Mouse (Mus musculus): ENCODE measurements around the gene Lgals1.

The Lgals1 gene

DNA sequence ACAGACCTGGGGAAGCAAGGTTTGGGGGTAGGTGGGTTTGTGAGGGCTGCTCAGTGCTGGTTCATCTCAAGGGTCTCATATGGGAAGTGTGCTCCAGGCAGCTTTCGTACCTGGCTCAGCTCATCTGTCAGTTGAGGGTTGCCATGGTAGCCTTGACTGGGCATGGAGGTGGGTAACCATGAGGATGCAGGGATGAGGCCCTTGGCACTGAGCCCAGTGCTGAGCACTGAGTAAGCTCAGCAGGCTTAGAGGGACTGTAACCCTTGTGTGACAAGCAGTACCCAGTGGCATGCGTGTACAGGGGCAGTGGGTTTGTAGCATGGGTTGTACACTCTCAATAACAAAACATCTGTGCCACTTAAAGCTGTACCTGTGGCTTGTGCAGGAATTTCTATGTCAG lies 11.4 kb downstream of the Lgals1 start:
- DNase-seq (ENCODE audit: low spot score) = no peak

DNA sequence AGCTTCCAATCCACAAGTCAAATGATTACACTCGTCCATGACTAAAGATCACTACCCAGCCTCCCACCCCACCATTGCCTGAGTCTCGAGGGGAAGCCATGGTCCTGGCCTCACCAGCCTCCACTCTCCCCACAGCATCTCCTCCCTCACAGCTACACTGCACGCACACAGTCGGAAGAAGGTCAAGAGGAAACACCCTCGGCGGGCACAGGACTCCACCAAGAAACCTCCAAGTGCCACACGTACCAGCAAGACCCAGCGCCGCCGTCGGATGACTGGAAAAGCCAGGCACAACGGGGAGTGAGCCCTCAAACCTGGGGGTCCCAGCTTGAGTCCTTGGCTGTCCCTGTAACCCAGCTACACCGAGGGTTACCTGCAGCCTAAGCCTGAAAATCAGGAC lies 13.8 kb downstream of the Lgals1 start:
- DNase-seq (ENCODE audit: low spot score) = no peak

DNA sequence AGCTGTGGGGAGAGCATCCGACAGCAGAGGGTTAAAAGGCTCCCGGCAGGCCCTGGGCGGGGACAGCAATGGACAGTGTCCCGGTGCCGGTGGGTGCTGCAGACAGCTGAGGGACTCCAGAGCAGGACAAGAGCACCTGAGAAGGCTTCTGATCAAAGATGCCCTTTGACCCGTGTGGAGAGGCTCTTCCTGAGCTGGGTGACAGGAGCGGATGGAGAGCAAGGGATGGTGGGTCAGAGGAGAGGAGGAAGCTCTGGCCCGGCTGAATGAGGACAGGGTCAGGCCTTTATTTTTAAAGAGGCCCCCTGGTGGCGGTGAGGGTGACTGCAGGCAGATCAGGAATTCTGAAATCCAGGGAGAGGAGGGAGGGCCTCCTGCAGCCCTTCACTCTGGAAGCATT lies 16.1 kb downstream of the Lgals1 start:
- DNase-seq (ENCODE audit: low spot score) = peak; percentile 67

DNA sequence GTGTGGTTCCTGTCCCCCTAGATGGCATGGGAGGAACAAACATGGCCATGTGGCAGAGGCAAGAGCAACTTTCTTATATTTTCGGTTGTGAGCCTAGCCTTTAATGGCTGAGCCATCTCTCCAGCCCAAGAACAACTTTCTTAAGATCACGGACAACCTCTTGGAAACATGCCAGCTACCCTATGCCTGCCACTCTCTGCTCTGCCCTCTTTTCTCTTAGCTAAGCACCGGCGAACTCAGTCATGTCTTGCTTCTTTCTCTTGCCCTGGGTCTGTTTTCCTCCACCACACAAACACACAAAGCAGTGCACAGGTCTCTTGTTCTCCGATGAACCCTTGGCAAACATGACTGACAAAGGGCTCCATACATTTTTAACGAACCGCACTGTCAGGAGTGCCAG lies 19.7 kb downstream of the Lgals1 start:
- no peak for DNase-seq (ENCODE audit: low spot score)

DNA sequence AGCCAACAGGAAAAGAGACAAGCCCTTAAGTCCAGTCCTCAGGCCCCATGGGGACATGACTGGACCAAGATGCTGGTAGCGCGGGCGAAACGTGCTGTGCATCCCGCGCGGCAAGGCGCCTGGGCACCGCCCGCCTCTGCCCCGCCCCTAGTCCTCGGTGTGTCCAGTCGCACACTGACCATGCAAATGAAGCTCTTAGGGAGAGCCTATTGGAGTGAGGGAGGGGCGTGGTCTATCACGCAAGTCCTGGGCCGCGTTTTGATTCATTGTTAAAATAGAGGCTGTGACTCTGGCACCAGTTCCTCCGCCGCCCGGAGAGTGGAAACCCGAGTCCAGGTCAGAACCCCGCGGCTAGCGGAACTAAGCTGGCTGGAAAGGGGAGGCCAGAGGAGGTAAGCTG lies 21.1 kb downstream of the Lgals1 start, which contains the start of gene Triobp:
Gene Triobp, plus strand, starts transcription at position 68 of the 400 bp plus-strand sequence.
- DNase-seq (ENCODE audit: low spot score) = peak; percentile 74

DNA sequence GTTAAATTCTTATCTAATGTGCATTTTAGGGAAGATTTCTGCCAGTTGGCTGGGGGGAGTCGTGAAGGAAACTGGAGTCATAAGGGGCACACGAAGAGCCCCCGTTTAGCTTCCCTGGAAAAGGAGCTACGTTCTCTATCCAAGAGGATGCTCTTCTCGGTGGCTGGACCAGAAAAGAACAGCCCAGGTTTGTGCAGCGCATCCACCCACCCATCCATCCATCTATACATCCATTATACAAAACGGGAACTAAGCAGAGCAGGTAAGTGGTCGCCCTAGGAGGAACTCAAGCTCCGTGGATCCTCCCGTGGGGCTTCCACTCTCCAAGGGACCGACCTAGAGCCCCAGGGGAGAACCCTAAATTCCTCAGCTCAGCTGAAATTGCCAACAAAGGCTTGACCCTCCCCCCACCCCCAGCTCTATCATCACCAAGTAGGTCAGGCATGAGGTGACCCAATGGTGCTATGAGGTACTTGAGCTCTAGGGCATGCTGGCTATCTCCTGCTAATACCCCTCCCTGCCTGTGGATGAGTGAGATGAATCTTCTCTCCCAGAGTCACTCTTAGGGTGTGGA lies 21.7 kb downstream of the Lgals1 start:
- no peak for DNase-seq (ENCODE audit: low spot score)

DNA sequence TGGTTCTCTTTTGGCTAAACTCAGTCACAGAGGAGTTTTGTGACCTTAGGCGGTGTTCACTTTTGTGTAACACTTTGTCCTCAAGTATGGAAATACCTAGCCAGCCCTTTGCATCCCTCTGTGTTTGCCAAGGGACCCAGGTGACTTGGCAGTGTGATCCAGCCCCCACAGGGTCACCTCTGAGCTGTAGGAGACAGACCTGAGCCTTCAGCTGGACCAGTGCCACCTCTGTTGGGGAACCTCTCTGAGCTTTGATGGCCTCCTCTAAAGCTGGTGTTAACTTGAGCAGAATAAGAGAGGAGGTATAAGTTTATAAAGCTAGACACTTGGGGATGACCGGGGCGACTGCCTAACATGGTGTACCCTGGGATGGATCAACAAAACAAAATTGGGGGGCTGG lies 22.4 kb downstream of the Lgals1 start:
- no peak for DNase-seq (ENCODE audit: low spot score)

DNA sequence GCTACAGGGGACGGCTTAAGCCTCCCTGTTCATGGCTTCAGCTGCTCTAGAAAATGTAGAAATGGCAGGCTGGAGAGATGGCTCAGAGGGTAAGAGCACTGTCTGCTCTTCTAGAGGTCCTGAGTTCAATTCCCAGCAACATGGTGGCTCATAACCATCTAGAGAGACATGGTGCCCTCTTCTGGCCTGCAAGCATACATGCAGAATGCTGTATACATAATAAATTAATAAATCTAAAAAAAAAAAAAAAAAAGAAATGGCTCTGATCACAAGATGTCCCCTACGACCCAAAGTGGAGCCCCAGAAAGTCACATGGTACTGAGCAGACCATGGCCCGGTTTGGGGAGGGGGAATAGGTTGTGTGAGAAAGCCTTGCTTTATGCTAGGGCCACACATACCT lies 29.1 kb downstream of the Lgals1 start:
- DNase-seq (ENCODE audit: low spot score) = no peak

DNA sequence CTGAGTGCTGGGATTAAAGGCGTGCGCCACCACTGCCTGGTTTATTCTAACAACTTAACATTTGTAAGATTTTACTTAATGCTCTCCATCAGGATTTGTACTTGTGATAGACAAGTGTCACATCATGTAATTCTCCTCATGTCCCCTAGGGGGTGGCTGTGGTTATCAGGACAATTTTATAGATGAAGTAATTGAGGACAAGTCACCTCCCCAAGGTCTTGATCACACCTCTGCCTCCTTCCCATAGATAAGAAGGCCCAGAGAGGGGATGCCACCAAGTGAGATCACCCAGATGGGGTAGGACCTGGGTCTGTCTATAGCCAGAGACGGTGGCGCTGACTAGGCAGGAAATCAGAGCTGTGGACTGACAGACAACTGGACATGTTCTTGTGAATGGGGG lies 29.8 kb downstream of the Lgals1 start:
- no peak for DNase-seq (ENCODE audit: low spot score)

DNA sequence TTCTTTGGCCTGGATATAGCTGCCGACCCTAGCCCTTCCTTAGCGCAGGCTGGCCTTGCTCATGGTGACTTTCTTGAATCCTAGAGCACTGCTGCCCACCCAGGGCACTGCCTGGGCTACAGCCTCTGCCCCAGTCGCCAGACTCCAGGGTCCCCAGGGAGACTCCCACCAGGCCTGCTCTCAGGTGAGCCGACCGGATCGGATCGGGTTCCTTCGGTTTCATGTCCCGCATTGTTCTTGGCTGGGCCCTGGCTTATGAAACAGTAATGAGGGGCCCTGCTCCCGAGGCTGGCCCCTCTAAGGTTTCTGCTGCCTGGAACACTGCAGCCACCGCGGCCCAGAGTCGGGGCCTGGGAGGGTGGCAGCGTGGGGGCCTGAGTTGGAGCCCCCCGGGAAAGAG lies 30.5 kb downstream of the Lgals1 start:
- DNase-seq (ENCODE audit: low spot score) = no peak

DNA sequence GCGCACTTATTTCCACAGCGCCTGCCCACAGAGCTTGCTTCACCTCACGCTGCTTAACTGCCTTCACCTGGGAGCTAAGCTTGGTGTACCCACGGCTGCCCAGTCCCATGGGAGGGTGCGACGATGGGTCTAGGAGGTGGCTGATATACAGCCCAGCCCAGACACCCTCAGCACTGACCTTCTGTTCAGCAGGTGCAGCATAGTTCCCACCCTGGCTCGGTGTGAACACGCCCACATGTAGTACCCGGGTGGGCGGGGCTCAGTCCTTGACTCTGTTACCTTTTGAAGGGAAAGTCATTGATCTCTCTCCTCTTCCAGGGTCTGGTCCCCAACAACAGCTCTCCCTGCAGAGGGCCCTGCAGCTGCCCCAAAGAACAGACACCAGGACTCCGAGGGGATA lies 33.0 kb downstream of the Lgals1 start:
- no peak for DNase-seq (ENCODE audit: low spot score)

DNA sequence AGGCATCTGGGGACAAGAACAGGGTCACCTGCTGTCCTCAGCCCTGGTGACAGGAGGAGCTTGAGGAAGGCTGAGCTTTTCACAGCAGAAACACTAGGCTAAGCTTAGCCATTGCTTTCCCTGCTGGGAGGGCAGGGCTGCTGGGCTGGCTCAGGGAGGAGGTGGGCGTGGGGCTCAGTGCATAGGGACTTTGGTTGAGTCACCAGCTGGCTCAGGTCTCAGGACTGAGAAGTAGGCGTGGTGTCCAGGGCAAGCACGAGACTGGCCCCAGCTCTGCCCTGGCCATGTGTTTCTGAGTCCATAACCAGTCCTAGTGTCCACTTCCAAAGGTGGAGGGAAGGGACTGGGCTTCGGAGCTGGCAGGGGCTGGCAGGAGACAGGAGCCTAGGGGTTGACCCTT lies 33.6 kb downstream of the Lgals1 start:
- no peak for DNase-seq (ENCODE audit: low spot score)

DNA sequence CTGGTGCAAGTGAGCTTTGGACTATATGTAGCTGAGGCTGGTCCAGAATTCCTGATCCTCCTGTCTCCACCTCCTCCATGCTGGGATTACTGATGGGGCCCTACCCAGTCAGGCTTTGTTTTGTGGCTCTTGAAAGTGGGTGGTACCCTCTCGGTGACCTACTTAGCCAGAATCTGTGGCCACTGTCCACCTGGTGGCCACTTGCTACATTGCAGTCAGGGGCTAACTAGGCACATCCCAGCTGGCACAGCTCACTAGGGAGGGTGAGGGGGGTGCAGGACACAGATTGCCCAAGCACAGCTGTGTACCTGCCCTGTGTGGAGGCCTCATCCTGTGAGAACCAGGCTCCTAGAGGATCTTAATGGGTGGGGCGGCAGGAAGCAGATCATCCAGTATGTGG lies 36.4 kb downstream of the Lgals1 start:
- DNase-seq (ENCODE audit: low spot score) = no peak

DNA sequence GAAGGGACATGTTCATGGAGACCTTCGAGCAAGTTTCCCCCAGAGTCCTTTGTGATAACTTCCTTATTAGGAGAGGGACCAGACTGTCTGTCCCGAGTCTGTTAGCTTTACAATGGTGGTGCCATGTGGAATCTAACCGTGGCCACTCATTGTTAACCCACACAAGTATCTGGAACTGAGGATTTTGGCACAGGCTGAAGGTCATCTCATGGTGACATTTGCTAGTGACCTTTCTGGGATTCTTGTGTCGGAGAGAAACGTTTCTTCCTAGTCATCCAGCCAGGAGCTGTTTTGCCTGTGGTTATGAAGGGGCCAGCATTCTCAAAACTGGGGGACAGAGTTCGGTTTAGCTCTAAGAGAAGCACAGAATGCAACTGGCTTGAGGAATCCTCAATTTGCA lies 45.1 kb downstream of the Lgals1 start:
- DNase-seq (ENCODE audit: low spot score) = no peak

DNA sequence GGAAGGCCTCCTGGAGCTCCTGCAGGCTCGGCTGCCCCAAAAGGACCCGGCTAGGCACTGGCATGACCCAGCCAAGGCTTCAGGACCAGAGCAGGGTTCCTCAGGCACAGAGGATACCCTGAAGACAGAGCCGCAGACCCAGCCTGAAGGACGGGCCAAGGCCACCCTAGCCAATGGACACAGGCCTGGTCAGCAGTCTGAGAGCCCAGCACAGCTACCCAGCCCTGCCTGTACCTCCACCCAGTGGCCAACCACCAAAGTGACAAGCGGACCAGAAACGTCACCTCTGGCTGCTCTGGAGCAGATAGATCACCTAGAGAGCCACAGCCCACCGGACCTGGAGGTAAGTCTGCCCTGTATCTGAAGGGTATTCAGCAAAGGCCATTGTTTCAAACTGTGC lies 47.4 kb downstream of the Lgals1 start:
- no peak for DNase-seq (ENCODE audit: low spot score)

DNA sequence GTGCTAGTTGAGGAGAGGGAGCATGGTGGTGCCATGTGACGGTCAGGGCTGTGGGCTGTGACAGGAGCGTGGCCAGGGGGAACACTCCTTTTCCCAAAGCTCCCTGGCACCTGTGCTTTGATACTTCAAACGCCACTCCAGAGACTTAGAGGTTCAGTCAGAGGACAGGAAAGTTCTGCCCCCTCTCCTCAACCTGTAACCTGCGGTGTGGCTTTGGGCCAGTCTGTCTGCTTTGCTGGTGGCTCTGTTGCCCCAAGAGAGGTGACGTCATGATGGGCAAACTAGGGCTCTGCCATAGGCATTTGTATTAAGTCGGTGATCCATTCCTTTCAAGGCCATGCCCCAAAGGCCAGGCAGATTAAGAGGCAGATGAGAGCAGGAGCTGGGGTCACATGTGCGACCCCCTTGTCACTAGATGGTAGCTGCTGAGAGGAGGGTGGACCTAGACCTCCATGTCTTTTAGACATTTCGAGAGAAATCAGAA lies 51.2 kb downstream of the Lgals1 start:
- DNase-seq (ENCODE audit: low spot score) = no peak

DNA sequence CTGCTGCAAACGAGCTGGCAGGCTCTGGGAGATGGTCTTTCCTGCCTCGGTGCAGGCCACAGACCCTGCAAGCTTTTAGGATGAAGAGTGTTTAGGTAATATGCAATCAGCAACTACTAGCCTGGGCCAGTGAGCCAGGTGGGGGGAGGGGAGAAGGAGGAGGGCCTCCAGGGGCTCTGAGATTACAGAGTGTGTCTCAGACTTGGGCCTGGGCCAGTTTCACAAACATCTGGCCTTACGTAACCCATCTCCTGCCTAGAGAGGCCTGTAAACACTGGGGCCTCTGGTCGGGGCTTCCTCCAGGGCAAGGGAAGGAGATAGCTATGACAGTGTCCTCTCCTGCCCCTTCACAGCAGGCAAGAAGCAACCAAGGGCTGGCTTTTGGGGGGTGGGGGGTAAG lies 52.4 kb downstream of the Lgals1 start:
- no peak for DNase-seq (ENCODE audit: low spot score)
